Mouse (Mus musculus) liver, postnatal 0 days (tissue): Measurements from ENCODE around the gene Arid3b.

Source experiments
- CTCF ChIP-seq: sonication (generic); IDR thresholded peaks from 2 replicates; pipeline ENCODE4 v1.5.1; 2016; ENCODE audit warnings: antibody characterized with exemption, low read depth
- EP300 ChIP-seq: IDR thresholded peaks from 2 replicates; pipeline ENCODE4 v1.6.1; 2016; ENCODE audit warnings: antibody characterized with exemption, low read depth, mild to moderate bottlenecking

DNA sequence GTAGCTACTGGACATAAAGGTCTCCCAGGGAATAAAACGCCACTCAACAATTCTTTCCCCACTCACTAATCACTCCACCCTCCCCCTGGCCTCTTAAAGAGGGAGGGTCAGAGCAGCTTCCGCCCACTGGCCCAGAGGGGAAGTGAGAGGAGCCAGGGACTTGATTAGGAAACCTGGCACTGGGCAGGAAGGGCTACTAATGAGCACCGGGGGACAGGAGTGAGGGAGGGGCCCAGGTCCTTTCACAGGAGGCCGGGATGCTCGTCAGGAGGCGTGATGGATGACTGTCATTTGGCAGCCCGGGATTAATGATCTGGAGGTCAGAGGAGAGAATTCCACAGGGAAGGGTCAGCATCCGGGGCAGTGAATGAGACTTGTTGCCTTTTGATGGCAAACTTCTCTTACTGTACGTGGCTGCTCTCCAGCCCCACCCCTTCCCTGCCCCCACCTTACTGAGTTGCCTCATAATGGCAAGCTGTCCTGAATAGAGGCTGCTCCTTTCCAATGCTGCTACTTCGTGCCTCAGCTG, 37.8 kb downstream of the Arid3b start:
- no peak for TF ChIP-seq EP300
- TF ChIP-seq CTCF = no peak
